Mouse (Mus musculus) thymus, adult 2 months (tissue): Measurements from ENCODE around the gene Paf1. TPM values are rescaled to one million over a fixed set of nuclear protein-coding genes. Genes with fewer than 3 reads are reported as not detected.

Experiments used
- DNase-seq: peaks from one replicate; pipeline ENCODE4 v3.0.0; 2021
- H3K27ac ChIP-seq: fragments of 200-500 bp; 2 replicates; pipeline ENCODE4 v1.5.1; 2012; ENCODE audit warnings: low read length, control low read depth; ENCODE audit not compliant: control insufficient read depth, insufficient read depth
- H3K27me3 ChIP-seq: fragments of 200-500 bp; 2 replicates; pipeline ENCODE4 v1.6.1; 2012; ENCODE audit warnings: mild to moderate bottlenecking, low read length, moderate library complexity, mixed read lengths; ENCODE audit not compliant: control insufficient read depth, insufficient read depth
- H3K36me3 ChIP-seq: fragments of 200-500 bp; 2 replicates; pipeline ENCODE4 v1.6.1; 2012; ENCODE audit warnings: mild to moderate bottlenecking, low read length, moderate library complexity; ENCODE audit not compliant: control insufficient read depth, insufficient read depth
- H3K4me1 ChIP-seq: fragments of 200-500 bp; replicated peaks from 2 replicates; pipeline ENCODE4 v1.6.1; 2012; ENCODE audit warnings: low read length; ENCODE audit not compliant: control insufficient read depth, insufficient read depth
- H3K4me3 ChIP-seq: fragments of 200-500 bp; 2 replicates; pipeline ENCODE4 v1.5.1; 2012; ENCODE audit warnings: mild to moderate bottlenecking, low read length, control low read depth, moderate library complexity; ENCODE audit not compliant: control insufficient read depth, insufficient read depth
- CTCF ChIP-seq: fragments of 200-500 bp; IDR thresholded peaks from 2 replicates; pipeline ENCODE4 v1.5.1; 2012; ENCODE audit warnings: mild to moderate bottlenecking, control low read depth, low read length, moderate library complexity, borderline replicate concordance; ENCODE audit not compliant: control insufficient read depth, poor library complexity, insufficient read depth; ENCODE audit errors: extremely low read depth
- POLR2A ChIP-seq: fragments of 200-500 bp; IDR thresholded peaks from 2 replicates; pipeline ENCODE4 v1.6.1; 2012; ENCODE audit warnings: mild to moderate bottlenecking, low read length, control low read depth, moderate library complexity; ENCODE audit not compliant: control insufficient read depth, poor library complexity, insufficient read depth; ENCODE audit errors: extremely low read depth
- WGBS: fragments of 180-500 bp; shearing (Covaris S2); methylation state at CpG from one replicate; pipeline ENCODE4 v1.1.7; 2018; 5-methylcytosine and 5-hydroxymethylcytosine counted together
- polyA plus RNA-seq: library from polyadenylated mRNA; depleted of rRNA; stranded (reverse); fragments of >200 nt; gene quantifications from 2 replicates; pipeline ENCODE4 v1.2.3, GENCODE M21; 2012

Paf1 gene
- polyA plus RNA-seq, 1 experiment: 146 TPM

DNA sequence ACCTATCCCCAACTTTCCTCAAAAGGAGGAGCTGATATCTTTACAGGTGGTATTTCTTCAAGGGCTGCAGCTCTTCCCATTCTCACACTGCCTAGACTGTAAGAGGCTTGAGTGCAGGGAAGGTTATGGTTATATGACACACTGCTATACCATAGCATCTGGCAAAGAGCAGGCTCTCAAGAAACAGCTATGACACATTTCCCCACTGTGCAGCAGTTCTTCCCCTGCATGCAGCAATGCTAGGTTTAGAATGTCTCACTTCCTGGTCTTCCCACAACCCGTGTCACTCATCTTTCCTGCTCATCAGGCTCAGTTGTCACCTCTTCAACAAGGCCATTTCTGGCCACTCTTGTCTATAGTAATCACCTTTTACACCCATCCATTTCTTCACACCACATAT is 37.8 kb downstream of the Paf1 start:
- Histone ChIP-seq H3K4me3 (no peak overlapping the region), H3K27me3 (no peaks in the 10 kb centered on the region), H3K27ac (no peak overlapping the region), H3K4me1 (peaks cover 1% of the 10 kb centered on the region), H3K36me3 (no peaks in the 10 kb centered on the region)
- TF ChIP-seq CTCF (no peak), POLR2A (no peak)
- 24% methylated on average over 1 of the region's 1 CpGs for WGBS
- DNase-seq: no peak

DNA sequence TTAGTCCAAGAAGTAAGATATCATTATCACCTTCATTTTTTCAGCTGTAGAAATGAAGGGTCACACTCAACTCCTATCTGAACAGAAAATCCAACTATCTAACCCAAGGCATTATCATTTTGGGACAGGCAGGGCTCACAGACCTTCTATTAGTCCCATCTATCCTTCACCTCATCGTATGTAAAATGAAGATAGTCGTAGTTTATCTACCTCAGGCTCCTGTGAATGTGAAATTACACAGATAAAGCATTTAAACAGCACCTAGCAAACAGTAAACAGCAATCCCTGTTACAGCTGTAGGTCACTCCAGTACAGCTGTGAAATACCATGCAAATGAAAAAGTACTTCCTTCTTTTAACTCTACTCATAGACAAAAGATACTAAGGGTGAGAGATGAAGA is 39.5 kb downstream of the Paf1 start:
- H3K4me1 ChIP-seq: peaks cover 6% of the 10 kb centered on the region
- H3K4me3 ChIP-seq: no peak overlapping the region
- no peaks in the 10 kb centered on the region for H3K36me3 ChIP-seq
- DNase-seq: no peak
- no peaks in the 10 kb centered on the region for H3K27me3 ChIP-seq
- TF ChIP-seq POLR2A: no peak
- 94% methylated on average over 2 of the region's 2 CpGs for WGBS
- H3K27ac ChIP-seq: no peak overlapping the region

DNA sequence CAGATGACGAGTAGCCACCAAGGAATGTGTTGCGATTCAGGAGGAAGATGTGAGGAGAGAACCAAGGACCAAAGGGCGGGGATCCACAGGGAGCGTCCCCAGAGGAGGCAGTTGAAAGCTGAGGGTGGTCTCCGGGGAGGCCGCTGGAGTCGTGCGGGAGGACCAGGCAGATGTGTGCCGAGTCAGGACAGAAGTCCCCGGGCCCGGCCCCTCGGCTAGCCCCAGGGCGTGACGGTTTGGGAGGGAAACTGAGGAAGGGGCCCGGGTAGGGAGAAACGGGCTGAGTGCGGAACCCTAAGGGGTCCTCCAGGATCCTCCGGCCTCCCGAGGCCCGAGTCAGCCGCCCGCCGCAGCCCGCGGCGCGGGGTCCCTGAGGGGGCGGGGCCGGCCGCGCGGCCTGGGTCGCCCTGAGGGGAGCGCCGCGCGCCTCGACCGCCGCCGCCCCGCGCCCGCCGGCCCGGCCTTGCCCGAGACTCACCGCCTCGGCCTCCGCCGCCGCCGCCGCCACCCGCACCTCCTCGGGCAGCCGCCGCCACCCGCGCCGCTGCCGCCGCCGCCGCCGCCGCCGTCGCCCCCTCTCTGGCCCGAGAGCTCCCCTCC is 43.0 kb downstream of the Paf1 start:
- DNase-seq: peak; percentile 49
- Histone ChIP-seq H3K27me3 (no peaks in the 10 kb centered on the region), H3K36me3 (no peaks in the 10 kb centered on the region), H3K27ac (no peak overlapping the region), H3K4me3 (peak overlapping the region; percentile 61), H3K4me1 (peaks cover 15% of the 10 kb centered on the region)
- 23% methylated on average over 68 of the region's 70 CpGs for WGBS
- TF ChIP-seq POLR2A (no peak), CTCF (no peak)

DNA sequence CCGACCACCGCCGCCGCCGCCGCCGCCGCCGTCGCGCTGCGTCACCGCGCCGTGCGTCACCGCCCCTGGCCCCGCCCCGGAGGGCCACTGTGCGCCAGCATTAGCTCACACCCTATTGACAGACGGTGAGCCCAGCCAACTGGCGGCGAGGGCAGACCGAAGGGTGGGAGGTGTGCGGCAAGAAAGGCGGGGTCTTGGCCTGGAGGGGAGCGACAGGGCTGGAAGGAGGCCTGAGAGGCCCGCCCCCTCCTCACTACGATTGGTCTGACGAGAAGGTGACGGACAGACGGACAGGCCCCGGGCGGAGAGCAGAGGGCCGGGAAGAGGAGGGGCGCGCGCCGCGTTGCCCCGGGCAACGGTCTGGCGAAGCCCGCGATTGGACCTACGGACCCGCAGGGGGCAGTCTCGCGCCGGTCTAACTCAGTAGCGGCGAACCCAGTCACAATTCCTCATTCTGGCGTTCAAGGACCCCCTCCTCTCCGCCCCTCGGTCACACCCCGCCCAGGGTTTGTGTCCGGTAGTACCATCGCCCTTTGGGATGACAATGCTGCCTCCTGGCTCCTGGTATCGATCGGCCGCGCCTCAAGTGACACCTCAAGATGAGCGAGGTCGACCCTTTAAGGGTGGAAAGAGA is 43.6 kb downstream of the Paf1 start:
- Histone ChIP-seq H3K27ac (peak overlapping the region; percentile 77), H3K4me1 (peaks cover 15% of the 10 kb centered on the region), H3K36me3 (no peaks in the 10 kb centered on the region), H3K27me3 (no peaks in the 10 kb centered on the region), H3K4me3 (peak overlapping the region; percentile 65)
- TF ChIP-seq CTCF: peak; percentile 70; the same call in 1 of the 2 replicates
- TF ChIP-seq POLR2A: peak; percentile 63; the same call in 1 of the 2 replicates
- WGBS: 5% methylated on average over 64 of the region's 64 CpGs
- DNase-seq: peak; percentile 100

DNA sequence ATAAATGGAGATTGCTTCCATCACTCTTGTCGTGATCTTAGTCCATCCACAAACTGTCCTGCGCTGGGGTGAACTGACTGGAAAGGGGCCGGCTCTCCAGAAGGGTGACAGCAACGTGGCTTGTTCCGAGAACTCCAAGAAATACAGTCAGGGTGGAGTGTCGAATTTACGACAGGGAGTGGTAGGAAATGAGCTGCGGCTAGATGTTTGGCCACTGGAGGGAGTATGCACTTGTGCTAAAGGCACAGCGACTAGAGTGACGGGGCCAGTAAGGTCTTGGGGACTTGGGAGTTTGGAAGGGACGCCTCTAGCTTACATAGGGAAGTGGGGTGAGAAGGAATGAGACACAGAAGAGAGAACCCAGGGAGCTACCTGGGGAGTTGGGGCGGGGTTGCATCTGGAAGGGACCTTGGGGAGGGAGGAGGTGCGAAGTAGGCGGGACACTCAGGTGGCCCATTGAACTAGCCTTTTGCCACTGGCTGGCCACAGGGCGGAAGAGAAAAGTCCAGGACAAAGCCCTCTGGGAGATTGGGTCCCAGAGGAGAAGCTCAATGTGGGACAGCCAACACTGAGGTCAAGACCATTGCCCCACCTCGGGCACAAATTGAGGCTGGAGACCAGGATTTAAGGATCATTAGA is 44.3 kb downstream of the Paf1 start, which contains the start of gene Gmfg:
Gmfg (plus strand) TSS at position 516 of the 639 bp plus-strand sequence.
- Histone ChIP-seq H3K4me3 (peak within 1 kb of the TSS; percentile 65), H3K27me3 (no peaks in the 10 kb centered on the region), H3K36me3 (no peaks in the 10 kb centered on the region), H3K4me1 (peaks cover 22% of the 10 kb centered on the region), H3K27ac (peak within 1 kb of the TSS; percentile 77)
- TF ChIP-seq POLR2A: peak; percentile 23; the same call in 1 of the 2 replicates
- TF ChIP-seq CTCF: no peak; the same call in 1 of the 2 replicates
- WGBS: 12% methylated on average over 16 of the region's 16 CpGs
- DNase-seq: peak; percentile 85

DNA sequence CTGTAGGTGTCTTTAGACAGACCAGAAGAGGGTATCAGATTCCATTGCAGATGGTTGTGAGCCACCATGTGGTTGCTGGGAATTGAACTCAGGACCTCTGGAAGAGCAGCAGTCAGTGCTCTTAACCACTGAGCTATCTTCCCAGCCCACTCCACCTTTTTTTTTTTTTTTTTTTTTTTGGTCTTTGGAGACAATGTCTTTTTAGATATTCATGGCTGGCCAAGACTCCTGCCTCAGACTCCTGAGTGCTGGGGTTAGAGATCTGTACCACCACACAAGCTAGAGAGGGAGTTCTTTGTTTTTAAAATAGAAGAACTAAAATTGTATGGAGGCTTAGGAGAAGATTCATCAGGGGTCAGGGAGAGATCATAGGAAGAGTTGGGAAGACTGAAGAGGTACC is 45.2 kb downstream of the Paf1 start:
- H3K4me3 ChIP-seq: no peak overlapping the region

More for the DNA sequence above, 45.2 kb downstream of the Paf1 start:
- H3K27ac ChIP-seq: no peak overlapping the region
- no peak for DNase-seq
- TF ChIP-seq CTCF (no peak), POLR2A (no peak)
- H3K36me3 ChIP-seq: no peaks in the 10 kb centered on the region
- no peaks in the 10 kb centered on the region for H3K27me3 ChIP-seq
- H3K4me1 ChIP-seq: peaks cover 24% of the 10 kb centered on the region
